Mouse (Mus musculus): ENCODE measurements around the gene Tlk2.

The Tlk2 gene

GRCm38 (mm10) chr11:105264506-105264905 is 85.9 kb downstream of the Tlk2 start:
- DNase-seq: no peak

DNA sequence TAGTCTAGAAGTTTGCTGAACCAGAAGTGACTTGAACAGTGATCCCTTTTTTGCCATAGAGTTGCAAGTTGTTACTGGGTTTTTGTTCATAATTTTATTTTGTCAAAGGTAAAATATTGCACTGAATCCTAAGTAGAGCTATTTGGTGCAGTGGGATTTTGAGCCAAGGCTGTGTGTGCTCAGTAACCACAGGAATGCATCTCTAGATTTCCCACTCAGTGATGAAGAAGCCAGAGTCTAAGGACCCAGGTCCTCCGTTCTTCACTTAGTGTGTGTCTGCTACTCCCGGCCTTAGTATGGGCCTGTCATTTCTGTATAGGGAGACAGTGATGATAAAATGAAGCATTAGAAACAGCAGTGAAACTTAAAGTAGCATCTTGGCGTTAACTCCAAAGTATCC is 86.4 kb downstream of the Tlk2 start:
- no peak for DNase-seq

DNA sequence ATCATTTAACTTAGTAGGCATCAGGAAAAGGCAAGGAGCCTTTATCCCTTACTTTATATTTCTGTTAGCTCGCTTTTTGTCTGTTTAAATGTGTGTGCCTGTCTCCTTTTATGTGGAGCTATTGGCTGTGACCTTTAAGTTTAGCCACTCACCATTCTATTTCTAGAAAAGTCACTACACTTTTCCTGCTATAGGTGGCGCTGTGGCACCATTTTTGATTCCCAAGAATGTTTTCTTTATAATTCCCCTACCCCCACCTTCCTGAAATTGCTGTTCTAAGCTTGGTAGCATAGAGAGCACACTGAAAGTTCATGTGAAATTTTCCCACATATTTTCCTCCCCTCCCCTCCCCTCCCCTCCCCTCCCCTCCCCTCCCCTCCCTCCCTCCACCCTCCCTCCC is 91.5 kb downstream of the Tlk2 start:
- peak; percentile 49 for DNase-seq

DNA sequence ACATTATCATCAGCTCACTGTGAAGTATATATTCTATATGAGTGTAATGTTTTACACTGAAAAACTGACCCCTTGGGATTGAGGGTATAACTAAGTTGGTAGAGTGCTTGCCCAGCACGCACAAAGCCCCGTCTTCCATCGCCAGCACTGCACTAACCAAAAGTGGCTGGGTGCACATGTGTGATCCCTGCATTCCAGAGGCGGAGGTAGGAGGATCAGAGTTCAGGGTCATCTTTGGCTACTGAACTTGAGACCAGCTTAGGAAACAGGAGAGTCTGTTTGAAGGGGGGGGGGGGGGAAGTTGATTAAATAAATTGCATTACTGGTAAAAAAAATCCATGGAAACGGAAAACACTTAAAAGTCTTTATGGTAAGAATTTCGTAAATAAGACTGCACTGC is 101.8 kb downstream of the Tlk2 start:
- no peak for DNase-seq

DNA sequence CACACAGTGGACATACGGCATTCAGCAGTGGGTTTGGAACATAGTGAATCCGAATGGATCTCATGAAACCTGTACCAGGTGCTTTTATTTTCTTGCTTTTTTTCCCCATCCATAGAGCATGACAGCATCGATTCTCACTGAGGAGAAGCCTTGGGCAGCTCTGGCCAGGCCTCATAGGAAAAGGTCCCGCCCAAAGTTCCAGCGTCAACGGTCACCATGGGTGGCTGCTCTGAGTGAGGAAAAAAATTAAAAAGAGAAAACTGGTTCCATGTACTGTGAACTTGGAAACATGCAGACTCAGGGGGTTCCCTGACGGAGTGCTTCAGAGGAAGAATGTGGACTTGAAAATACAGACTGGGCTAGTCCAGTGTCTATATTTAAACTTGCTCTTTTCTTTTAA is 102.7 kb downstream of the Tlk2 start:
- DNase-seq: no peak

GRCm38 (mm10) chr11:105281763-105282459 is 103.3 kb downstream of the Tlk2 start:
- no peak for DNase-seq

- DNase-seq: no peak
Measured at GRCm38 (mm10) chr11:105282460-105282859, 103.9 kb downstream of the Tlk2 start.

DNA sequence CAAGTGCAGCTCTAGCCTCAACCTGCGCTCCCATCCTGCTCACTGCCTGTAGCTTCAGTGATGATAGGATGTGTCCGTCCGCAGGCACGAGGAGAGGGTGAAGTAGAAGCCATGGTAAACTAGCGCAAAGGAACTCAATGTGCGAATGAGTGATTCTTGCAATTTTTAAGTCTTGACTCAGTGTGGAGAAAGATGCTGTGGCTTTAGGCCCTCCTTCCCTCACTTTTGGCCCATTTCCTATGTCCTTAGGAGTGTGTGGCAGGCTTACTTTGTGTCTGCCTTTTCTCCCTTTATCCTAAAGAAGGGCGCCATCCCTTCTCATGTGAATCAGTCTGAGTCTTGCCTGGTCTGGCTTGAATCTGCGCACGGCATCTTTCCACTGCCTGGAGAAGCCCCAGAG is 104.4 kb downstream of the Tlk2 start:
- DNase-seq: no peak

GRCm38 (mm10) chr11:105285720-105286119 is 107.1 kb downstream of the Tlk2 start:
- DNase-seq: no peak

GRCm38 (mm10) chr11:105289403-105289802 is 110.8 kb downstream of the Tlk2 start:
- no peak for DNase-seq

- no peak for DNase-seq
Measured at GRCm38 (mm10) chr11:105291681-105292123, 113.1 kb downstream of the Tlk2 start.

- peak; percentile 49 for DNase-seq
Measured at GRCm38 (mm10) chr11:105292124-105293071, 113.8 kb downstream of the Tlk2 start, which contains the start of gene Mrc2. Gene Mrc2, plus strand, starts transcription at chr11:105292643.

DNA sequence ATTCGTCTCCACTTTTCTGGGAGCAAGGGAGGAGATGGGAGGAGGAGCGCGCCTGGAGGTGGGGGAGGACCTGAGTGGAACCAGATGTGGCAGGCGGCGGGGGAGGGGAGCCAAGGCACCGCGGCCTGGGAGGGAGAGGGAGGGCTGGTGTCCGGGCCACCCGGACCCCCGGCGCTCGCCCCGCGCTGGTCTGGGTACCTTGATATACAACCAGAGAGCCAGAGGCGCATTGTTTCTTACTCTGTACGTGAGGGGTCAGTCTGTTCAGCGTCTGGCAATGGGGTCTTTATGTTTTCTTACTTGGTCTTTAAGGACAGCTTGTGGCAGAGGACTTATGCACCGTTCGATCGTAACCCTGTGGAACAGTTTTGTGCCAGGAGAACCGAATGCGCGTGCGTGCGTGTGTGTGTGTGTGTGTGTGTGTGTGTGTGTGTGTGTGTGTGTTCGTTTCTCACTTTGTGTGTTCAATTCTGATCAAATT is 114.5 kb downstream of the Tlk2 start:
- DNase-seq: peak; percentile 29

- DNase-seq: no peak
Measured at GRCm38 (mm10) chr11:105293901-105294494, 115.4 kb downstream of the Tlk2 start.

DNA sequence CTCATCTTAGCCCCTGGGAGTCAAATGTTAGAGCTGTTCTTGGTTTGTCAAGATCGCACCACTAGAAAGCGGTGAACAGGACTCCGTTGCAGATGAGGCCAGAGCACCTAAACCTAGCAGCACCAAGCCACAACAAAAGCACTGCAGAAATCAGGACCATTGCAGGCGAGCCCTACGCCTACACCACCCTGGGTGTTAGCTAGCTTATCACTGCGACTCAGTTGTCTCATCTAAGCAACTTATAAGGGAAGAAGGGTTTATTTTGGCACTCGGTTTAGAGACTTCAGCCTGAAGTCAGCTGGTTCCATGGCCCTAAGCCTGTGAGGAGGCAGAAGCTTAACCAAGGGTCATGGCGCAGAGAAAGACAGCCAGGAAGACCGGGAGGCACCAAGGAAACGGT is 117.5 kb downstream of the Tlk2 start:
- no peak for DNase-seq

GRCm38 (mm10) chr11:105310197-105310596 is 131.6 kb downstream of the Tlk2 start:
- no peak for DNase-seq

DNA sequence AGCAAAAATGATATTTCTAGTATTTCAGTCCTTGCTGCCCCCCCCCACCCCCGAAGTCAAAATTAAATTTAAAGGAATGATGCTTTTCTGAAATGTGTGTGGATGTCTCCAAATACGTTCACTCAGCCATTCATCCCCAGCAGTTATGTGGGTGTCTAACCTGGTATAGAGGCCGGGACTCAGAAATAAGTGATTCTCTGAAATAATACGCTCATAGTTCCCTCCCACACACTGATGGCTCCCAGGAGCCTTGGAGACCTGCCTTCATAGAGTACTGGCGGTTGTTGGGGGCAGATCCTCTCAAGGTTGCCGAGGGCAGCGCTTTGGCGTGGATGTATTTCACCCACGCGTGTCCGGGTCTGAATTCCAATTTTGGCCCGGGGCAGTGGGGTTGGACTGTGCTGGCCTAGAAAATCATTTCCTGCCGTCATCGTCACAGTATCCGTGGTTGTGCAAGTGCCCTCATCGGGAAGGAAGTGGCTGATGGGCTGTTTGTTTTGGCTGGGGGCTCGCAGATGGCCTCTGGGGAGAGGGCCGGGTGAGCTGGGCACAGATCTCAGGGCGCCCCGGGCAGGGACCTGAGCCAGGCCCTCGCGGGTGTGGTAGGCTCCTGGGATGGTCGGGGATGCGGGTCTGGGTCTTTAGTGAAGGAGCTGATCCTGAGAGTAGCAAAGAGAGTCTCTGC is 132.8 kb downstream of the Tlk2 start:
- DNase-seq: peak; percentile 63

DNA sequence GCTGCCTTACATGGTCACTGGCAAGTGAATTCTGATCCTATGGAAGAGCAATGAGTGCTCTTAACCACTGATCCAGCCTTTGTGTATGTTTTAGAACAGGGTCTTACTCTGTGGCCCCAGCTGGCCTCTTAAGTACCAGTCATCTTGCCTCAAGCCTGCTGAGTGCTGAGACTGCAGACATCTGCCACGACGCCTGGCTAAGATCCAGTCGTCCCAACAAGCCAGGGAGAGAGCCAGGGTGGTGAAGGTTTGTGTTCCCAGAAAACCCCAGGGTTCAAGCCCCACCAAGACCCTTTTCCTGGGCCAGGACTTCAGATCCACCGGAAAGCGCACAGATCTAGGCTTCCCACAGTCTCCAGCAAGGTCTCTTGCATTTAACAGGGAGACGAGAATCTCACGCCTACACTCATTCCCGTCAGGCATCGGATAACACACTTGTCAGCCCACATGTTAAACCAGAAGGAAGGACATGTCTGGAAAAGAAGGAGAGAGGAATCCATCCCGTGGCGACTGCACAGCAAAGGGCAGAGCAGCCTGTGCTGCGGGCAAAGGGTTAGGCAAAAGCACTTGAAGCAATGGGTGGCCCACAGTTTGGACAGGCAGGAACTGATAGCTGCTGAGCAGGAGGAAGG is 133.8 kb downstream of the Tlk2 start:
- peak; percentile 24 for DNase-seq

DNA sequence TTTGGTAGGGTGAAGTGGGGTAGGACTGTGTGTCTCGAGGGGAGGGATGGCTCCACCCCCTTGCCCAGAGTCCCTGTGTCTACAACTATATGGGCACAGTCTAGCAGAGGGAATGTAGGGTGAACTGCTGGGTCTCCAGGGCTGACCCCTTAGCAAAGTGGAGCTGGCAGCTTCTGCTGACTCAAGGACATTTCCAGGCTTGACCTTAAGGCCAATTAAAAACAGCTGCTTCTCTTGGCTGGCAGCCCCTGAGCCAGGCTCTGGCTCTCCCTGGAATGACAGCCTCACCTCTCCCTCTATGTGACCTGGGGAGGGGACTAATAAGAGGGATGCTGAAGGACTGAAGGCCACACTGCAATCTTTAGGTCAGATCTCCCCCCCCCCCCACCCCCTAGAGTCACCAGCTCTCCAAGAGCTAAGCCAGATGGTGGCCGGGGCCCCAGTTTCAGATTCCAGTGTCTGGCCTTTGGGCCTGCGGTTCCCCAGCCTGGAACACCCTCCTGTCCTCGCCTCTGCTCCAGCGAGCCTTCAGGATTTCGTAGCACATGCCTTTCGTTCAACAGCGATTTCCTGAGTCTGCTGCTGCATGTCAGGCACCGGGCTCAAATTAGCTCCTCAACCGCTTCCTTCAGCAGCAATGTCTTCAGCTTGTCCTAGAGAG is 134.5 kb downstream of the Tlk2 start:
- peak; percentile 57 for DNase-seq

- no peak for DNase-seq
Measured at GRCm38 (mm10) chr11:105313633-105314014, 135.0 kb downstream of the Tlk2 start.

DNA sequence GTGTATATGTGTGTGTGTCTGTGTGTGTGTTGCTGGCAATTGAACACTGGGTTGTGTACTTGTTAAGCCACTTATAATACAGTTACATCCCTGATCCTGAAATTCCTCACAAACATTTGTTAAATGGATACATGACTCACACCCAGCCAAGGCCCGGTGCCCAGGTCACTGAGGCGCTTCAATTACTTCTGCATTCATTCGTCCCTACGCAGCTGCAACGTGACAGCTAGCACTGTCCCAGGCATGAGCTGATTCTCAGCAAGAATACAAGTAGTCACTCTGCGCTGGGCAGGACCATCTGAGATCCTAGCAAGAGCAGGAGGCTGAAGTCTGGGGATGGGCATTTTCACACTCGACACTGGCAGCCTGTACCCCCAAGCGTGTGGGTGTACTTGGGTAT is 136.7 kb downstream of the Tlk2 start:
- no peak for DNase-seq

GRCm38 (mm10) chr11:105316121-105316520 is 137.5 kb downstream of the Tlk2 start:
- no peak for DNase-seq
